Comparison of ENCODE assay signal across 9 mouse cellular contexts in the genomic region with DNA sequence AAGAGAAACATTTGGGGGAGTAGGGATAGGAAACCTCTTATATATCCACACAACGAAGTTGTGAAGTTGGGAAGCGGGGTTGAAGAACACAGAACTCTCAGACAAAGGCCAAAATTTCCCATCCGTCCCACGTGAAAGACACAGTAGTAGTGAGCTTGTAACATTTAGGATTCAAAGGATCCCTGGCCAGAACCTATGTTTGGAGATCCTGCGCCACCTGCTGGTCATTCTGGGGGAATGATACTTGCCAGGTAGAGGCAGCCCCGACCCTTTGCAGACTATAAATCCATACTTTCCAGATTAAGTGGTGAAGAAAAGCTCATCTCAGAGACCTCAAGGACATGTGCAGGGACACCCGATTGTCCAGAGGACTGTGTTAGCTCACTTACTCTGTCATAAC. TPM values are rescaled to one million over a fixed set of nuclear protein-coding genes. Genes with fewer than 3 reads are reported as not detected.
DNase-seq lines count a peak whose midpoint lies in the region; ATAC-seq and TF ChIP-seq lines count a peak whose summit lies in the region.
"Had no signal": no experiment of that assay in that cellular context is flagged by ENCODE, and none has a peak within 500 bp of the region (broad histone marks: within the 10 kb centered on the region; RNA-seq: fewer than 3 reads in every experiment).

No protein-coding gene starts in this region.

- H3K79me3 ChIP-seq in C2C12 (ENCODE audit: low read depth): no peaks in the 10 kb centered on the region

- 0 out of 2 replicates have a peak, but pooled peaks have one; percentile 64 for ATAC-seq in embryonic facial prominence, embryonic 15.5 days (ENCODE audit: insufficient number of reproducible peaks, low FRiP score, low TSS enrichment, low read depth)
- ATAC-seq in heart, embryonic 11.5 days (replicated peaks; ENCODE audit: insufficient number of reproducible peaks, low FRiP score, low TSS enrichment): peak; percentile 33; the same call in 1 of the 2 replicates
- peak; percentile 86; the same call in 1 of the 2 replicates for ATAC-seq in kidney, embryonic 16.5 days (ENCODE audit: low FRiP score, low TSS enrichment)
- ATAC-seq in limb, embryonic 15.5 days (ENCODE audit: insufficient number of reproducible peaks, low FRiP score, low TSS enrichment, low read depth): 0 out of 2 replicates have a peak, but pooled peaks have one; percentile 67
- ATAC-seq in stomach, embryonic 16.5 days (ENCODE audit: insufficient read depth, low FRiP score): peak; percentile 65; the same call in 1 of the 2 replicates

- no peaks in the 10 kb centered on the region for H3K36me3 ChIP-seq in C2C12 (ENCODE audit: control insufficient read depth, insufficient read depth)
- H3K36me3 ChIP-seq in embryonic facial prominence, embryonic 15.5 days: no peaks in the 10 kb centered on the region
- H3K36me3 ChIP-seq in heart, embryonic 11.5 days (ENCODE audit: control insufficient read depth, insufficient read depth, low read length): no peaks in the 10 kb centered on the region; the same call in 1 of the 2 replicates
- no peaks in the 10 kb centered on the region for H3K36me3 ChIP-seq in kidney, embryonic 16.5 days (ENCODE audit: insufficient read depth, low read length)
- H3K36me3 ChIP-seq in limb, embryonic 15.5 days: no peaks in the 10 kb centered on the region; the same call in 1 of the 2 replicates
- no peaks in the 10 kb centered on the region for H3K36me3 ChIP-seq in stomach, embryonic 16.5 days (ENCODE audit: control insufficient read depth, insufficient read depth, low read length)
- H3K36me3 ChIP-seq: embryonic facial prominence, embryonic 12.5 days had no signal

- no peak overlapping the region for H3K4me3 ChIP-seq in C2C12 (ENCODE audit: insufficient read depth, poor library complexity, severe bottlenecking)
- H3K4me3 ChIP-seq in bone marrow, adult 2 months (replicated peaks; ENCODE audit: control insufficient read depth, low read depth, low read length): no peak overlapping the region
- H3K4me3 ChIP-seq in embryonic facial prominence, embryonic 15.5 days (replicated peaks): no peak overlapping the region
- no peak overlapping the region for H3K4me3 ChIP-seq in heart, embryonic 11.5 days (ENCODE audit: low read depth, low read length)
- H3K4me3 ChIP-seq in kidney, embryonic 16.5 days (ENCODE audit: low read length): no peak overlapping the region
- no peak overlapping the region for H3K4me3 ChIP-seq in limb, embryonic 15.5 days
- no peak overlapping the region for H3K4me3 ChIP-seq in stomach, embryonic 16.5 days (replicated peaks; ENCODE audit: low read length)
- H3K4me3 ChIP-seq: embryonic facial prominence, embryonic 12.5 days had no signal

- no peaks in the 10 kb centered on the region for H3K9me3 ChIP-seq in embryonic facial prominence, embryonic 15.5 days (replicated peaks)
- no peaks in the 10 kb centered on the region for H3K9me3 ChIP-seq in heart, embryonic 11.5 days (replicated peaks; ENCODE audit: control insufficient read depth, low read length)
- no peaks in the 10 kb centered on the region for H3K9me3 ChIP-seq in kidney, embryonic 16.5 days (ENCODE audit: low read length)
- H3K9me3 ChIP-seq in limb, embryonic 15.5 days: no peaks in the 10 kb centered on the region
- no peaks in the 10 kb centered on the region for H3K9me3 ChIP-seq in stomach, embryonic 16.5 days (replicated peaks; ENCODE audit: control insufficient read depth, low read length)
- H3K9me3 ChIP-seq: embryonic facial prominence, embryonic 12.5 days had no signal

- TF ChIP-seq CTCF in C2C12 (IDR thresholded peaks at IDR 0.05; ENCODE audit: control insufficient read depth, insufficient read depth, insufficient read length): peak; percentile 66
- TF ChIP-seq CTCF in bone marrow, adult 2 months (IDR thresholded peaks at IDR 0.05; ENCODE audit: control insufficient read depth, insufficient read depth, low read length): peak; percentile 76

- H3ac ChIP-seq in C2C12 (ENCODE audit: control insufficient read depth, insufficient read length, low read depth): no peak overlapping the region

- no peaks in the 10 kb centered on the region for H3K79me2 ChIP-seq in C2C12 (ENCODE audit: control insufficient read depth, insufficient read depth)

- WGBS in bone marrow, adult 2 months: 19% methylated on average over 7 of the region's 7 CpGs
- WGBS in embryonic facial prominence, embryonic 15.5 days: 6% methylated on average over 7 of the region's 7 CpGs
- WGBS in heart, embryonic 11.5 days (ENCODE audit: insufficient replicate concordance): 11% methylated on average over 7 of the region's 7 CpGs
- 11% methylated on average over 7 of the region's 7 CpGs for WGBS in kidney, embryonic 16.5 days
- 14% methylated on average over 7 of the region's 7 CpGs for WGBS in limb, embryonic 15.5 days
- WGBS in stomach, embryonic 16.5 days: 10% methylated on average over 7 of the region's 7 CpGs

- peak; percentile 78 for DNase-seq in neural tube, embryonic 10.5 days (ENCODE audit: extremely low spot score, low spot score)

- H3K27me3 ChIP-seq in C2C12 (ENCODE audit: control insufficient read depth, insufficient read depth, insufficient read length): no peaks in the 10 kb centered on the region
- no peaks in the 10 kb centered on the region for H3K27me3 ChIP-seq in embryonic facial prominence, embryonic 15.5 days
- no peaks in the 10 kb centered on the region for H3K27me3 ChIP-seq in heart, embryonic 11.5 days (ENCODE audit: control insufficient read depth, insufficient read depth, low read length)
- no peaks in the 10 kb centered on the region for H3K27me3 ChIP-seq in kidney, embryonic 16.5 days (ENCODE audit: insufficient read depth, low read length)
- H3K27me3 ChIP-seq in limb, embryonic 15.5 days: no peaks in the 10 kb centered on the region
- no peaks in the 10 kb centered on the region for H3K27me3 ChIP-seq in stomach, embryonic 16.5 days (ENCODE audit: control insufficient read depth, insufficient read depth, low read length)
- H3K27me3 ChIP-seq: embryonic facial prominence, embryonic 12.5 days had no signal

- TF ChIP-seq POLR2A in bone marrow, adult 2 months (IDR thresholded peaks at IDR 0.05; ENCODE audit: borderline replicate concordance, control insufficient read depth, low read depth, low read length): no peak

- no peak overlapping the region for H3K4me2 ChIP-seq in embryonic facial prominence, embryonic 15.5 days (replicated peaks)
- H3K4me2 ChIP-seq in heart, embryonic 11.5 days: no peak overlapping the region
- no peak overlapping the region for H3K4me2 ChIP-seq in kidney, embryonic 16.5 days (replicated peaks; ENCODE audit: low read depth, low read length)
- H3K4me2 ChIP-seq in limb, embryonic 15.5 days: no peak overlapping the region
- H3K4me2 ChIP-seq in stomach, embryonic 16.5 days (ENCODE audit: low read depth, low read length): no peak overlapping the region
- H3K4me2 ChIP-seq: embryonic facial prominence, embryonic 12.5 days had no signal

- H3K9ac ChIP-seq in embryonic facial prominence, embryonic 15.5 days: no peak overlapping the region
- no peak overlapping the region for H3K9ac ChIP-seq in heart, embryonic 11.5 days (ENCODE audit: low read depth, low read length)
- no peak overlapping the region for H3K9ac ChIP-seq in kidney, embryonic 16.5 days (replicated peaks; ENCODE audit: low read length)
- no peak overlapping the region for H3K9ac ChIP-seq in limb, embryonic 15.5 days
- no peak overlapping the region for H3K9ac ChIP-seq in stomach, embryonic 16.5 days (ENCODE audit: low read length)
- H3K9ac ChIP-seq: embryonic facial prominence, embryonic 12.5 days had no signal

- H3K4me1 ChIP-seq in bone marrow, adult 2 months (ENCODE audit: control insufficient read depth, insufficient read depth, low read length): no peaks in the 10 kb centered on the region
- H3K4me1 ChIP-seq in embryonic facial prominence, embryonic 15.5 days: no peaks in the 10 kb centered on the region
- peaks cover 6% of the 10 kb centered on the region for H3K4me1 ChIP-seq in heart, embryonic 11.5 days (ENCODE audit: control insufficient read depth, insufficient read depth, low read length)
- H3K4me1 ChIP-seq in kidney, embryonic 16.5 days (ENCODE audit: insufficient read depth, low read length): peaks cover 27% of the 10 kb centered on the region
- peaks cover 2% of the 10 kb centered on the region; the same call in 1 of the 2 replicates for H3K4me1 ChIP-seq in limb, embryonic 15.5 days
- H3K4me1 ChIP-seq in stomach, embryonic 16.5 days (ENCODE audit: control insufficient read depth, insufficient read depth, low read length): no peaks in the 10 kb centered on the region
- H3K4me1 ChIP-seq: embryonic facial prominence, embryonic 12.5 days had no signal

- H3K27ac ChIP-seq in bone marrow, adult 2 months (ENCODE audit: control insufficient read depth, insufficient read depth, low read depth, low read length, poor library complexity): no peak overlapping the region
- H3K27ac ChIP-seq in embryonic facial prominence, embryonic 15.5 days (replicated peaks): no peak overlapping the region
- no peak overlapping the region for H3K27ac ChIP-seq in heart, embryonic 11.5 days (ENCODE audit: low read depth, low read length)
- no peak overlapping the region for H3K27ac ChIP-seq in kidney, embryonic 16.5 days (ENCODE audit: low read length)
- no peak overlapping the region; the same call in 1 of the 2 replicates for H3K27ac ChIP-seq in limb, embryonic 15.5 days
- no peak overlapping the region for H3K27ac ChIP-seq in stomach, embryonic 16.5 days (ENCODE audit: low read length)
- H3K27ac ChIP-seq: embryonic facial prominence, embryonic 12.5 days had no signal

RNA-seq across cellular contexts. Expression of a gene that starts 14.1 kb away (rescaled TPM):
- 33.0 TPM for polyA plus RNA-seq in C2C12 (2012; fragmentation: generic; extraction: Trizol)
- polyA plus RNA-seq in bone marrow, adult 2 months (2011; ENCODE audit: insufficient read depth, insufficient read length, low replicate concordance, missing spikeins): 1.4 and 3.7 TPM in 2 replicates
- 42.1 and 46.2 TPM in 2 replicates for polyA plus RNA-seq in embryonic facial prominence, embryonic 15.5 days (2015; fragmentation: Nextera tagmentation; extraction: Ambion mirVana)
- polyA plus RNA-seq in heart, embryonic 11.5 days (2014; fragmentation: Nextera tagmentation; extraction: Ambion mirVana): 37.3 and 38.2 TPM in 2 replicates
- polyA plus RNA-seq in kidney, embryonic 16.5 days (2015; fragmentation: Nextera tagmentation; extraction: Ambion mirVana): 89.6 and 90.1 TPM in 2 replicates
- polyA plus RNA-seq in limb, embryonic 15.5 days (2015; fragmentation: Nextera tagmentation; extraction: Ambion mirVana): 57.3 and 62.6 TPM in 2 replicates
- 25.7 and 28.3 TPM in 2 replicates for polyA plus RNA-seq in stomach, embryonic 16.5 days (2015; fragmentation: Nextera tagmentation; extraction: Ambion mirVana)

RNA-seq across cellular contexts. Expression of a gene that starts 42.5 kb away (rescaled TPM):
- polyA plus RNA-seq in C2C12 (2012; fragmentation: generic; extraction: Trizol): 0.50 TPM
- 0.85 TPM in 1 of 2 replicates, not detected in the other for polyA plus RNA-seq in bone marrow, adult 2 months (2011; ENCODE audit: insufficient read depth, insufficient read length, low replicate concordance, missing spikeins)
- 1.4 TPM in 2 replicates for polyA plus RNA-seq in embryonic facial prominence, embryonic 15.5 days (2015; fragmentation: Nextera tagmentation; extraction: Ambion mirVana)
- 0.49 and 0.83 TPM in 2 replicates for polyA plus RNA-seq in heart, embryonic 11.5 days (2014; fragmentation: Nextera tagmentation; extraction: Ambion mirVana)
- polyA plus RNA-seq in kidney, embryonic 16.5 days (2015; fragmentation: Nextera tagmentation; extraction: Ambion mirVana): 1.4 and 1.5 TPM in 2 replicates
- 2.2 and 2.8 TPM in 2 replicates for polyA plus RNA-seq in limb, embryonic 15.5 days (2015; fragmentation: Nextera tagmentation; extraction: Ambion mirVana)
- 1.7 and 2.2 TPM in 2 replicates for polyA plus RNA-seq in stomach, embryonic 16.5 days (2015; fragmentation: Nextera tagmentation; extraction: Ambion mirVana)

Comparison
In these comparisons a context has a peak if more than half of its experiments do, and no peak if none do; other contexts are left out.
1. ATAC-seq: peak in every context shown above with its lines; median percentile 86 in kidney, embryonic 16.5 days; 67 in limb, embryonic 15.5 days; 65 in stomach, embryonic 16.5 days; 64 in embryonic facial prominence, embryonic 15.5 days; 33 in heart, embryonic 11.5 days.